Mouse (Mus musculus) spleen, adult 2 months (tissue): Measurements from ENCODE around the gene Lep. TPM values are rescaled to one million over a fixed set of nuclear protein-coding genes. Genes with fewer than 3 reads are reported as not detected.

Source experiments
- DNase-seq, 2 experiments: peaks; one replicate each; pipeline versions ENCODE4 v3.0.0 to v3.0.0-alpha.2; 2012 to 2021; ENCODE audit warnings: low spot score in 2 of 2, low read depth in 1 of 2
- H3K27ac ChIP-seq: fragments of 200-500 bp; 2 replicates; pipeline ENCODE4 v1.5.1; 2012; ENCODE audit warnings: low read length, inconsistent platforms; ENCODE audit not compliant: insufficient read depth
- H3K27me3 ChIP-seq: fragments of 200-500 bp; 2 replicates; pipeline ENCODE4 v1.6.1; 2012; ENCODE audit warnings: mild to moderate bottlenecking, moderate library complexity, low read length, inconsistent platforms; ENCODE audit not compliant: control insufficient read depth, insufficient read depth
- H3K36me3 ChIP-seq: fragments of 200-500 bp; 2 replicates; pipeline ENCODE4 v1.6.1; 2012; ENCODE audit warnings: mild to moderate bottlenecking, low read length, inconsistent platforms; ENCODE audit not compliant: control insufficient read depth, insufficient read depth
- H3K4me1 ChIP-seq: fragments of 200-500 bp; 2 replicates; pipeline ENCODE4 v1.6.1; 2011; ENCODE audit warnings: inconsistent platforms; ENCODE audit not compliant: control insufficient read depth, insufficient read depth, insufficient read length
- H3K4me3 ChIP-seq: fragments of 200-500 bp; 2 replicates; pipeline ENCODE4 v1.5.1; 2011; ENCODE audit warnings: mild to moderate bottlenecking, inconsistent platforms; ENCODE audit not compliant: insufficient read depth, insufficient read length; ENCODE audit errors: extremely low read depth
- CTCF ChIP-seq: fragments of 200-500 bp; IDR thresholded peaks from 2 replicates; pipeline ENCODE4 v1.5.1; 2011; ENCODE audit warnings: mild to moderate bottlenecking, inconsistent platforms; ENCODE audit not compliant: insufficient read depth, insufficient read length, insufficient replicate concordance; ENCODE audit errors: extremely low read depth
- POLR2A ChIP-seq: fragments of 200-500 bp; IDR thresholded peaks from 2 replicates; pipeline ENCODE4 v1.6.1; 2011; ENCODE audit warnings: low read depth, low read length, inconsistent platforms
- WGBS: fragments of 180-500 bp; shearing (Covaris S2); methylation state at CpG from one replicate; pipeline ENCODE4 v1.1.7; 2018; 5-methylcytosine and 5-hydroxymethylcytosine counted together
- polyA plus RNA-seq: library from polyadenylated mRNA; depleted of rRNA; stranded (reverse); fragments of >200 nt; gene quantifications from 2 replicates; pipeline ENCODE4 v1.2.3, GENCODE M21; 2012; rRNA removed

Gene Lep
- polyA plus RNA-seq, 1 experiment: 0.22 TPM

- no peak overlapping the region for H3K27ac ChIP-seq
- no peak overlapping the region for H3K4me3 ChIP-seq
- no peak for DNase-seq
- no peaks in the 10 kb centered on the region for H3K4me1 ChIP-seq
- H3K27me3 ChIP-seq: no peaks in the 10 kb centered on the region
- H3K36me3 ChIP-seq: no peaks in the 10 kb centered on the region
- no peak for TF ChIP-seq POLR2A
- no peak for TF ChIP-seq CTCF
- 76% methylated on average over 7 of the region's 7 CpGs for WGBS
Measured at GRCm38 (mm10) chr6:29117417-29118104, 57.5 kb downstream of the Lep start.

- no peaks in the 10 kb centered on the region for H3K36me3 ChIP-seq
- no peak overlapping the region for H3K4me3 ChIP-seq
- no peak for DNase-seq
- no peaks in the 10 kb centered on the region for H3K27me3 ChIP-seq
- no peaks in the 10 kb centered on the region for H3K4me1 ChIP-seq
- TF ChIP-seq POLR2A (no peak), CTCF (no peak)
- no peak overlapping the region for H3K27ac ChIP-seq
Measured at GRCm38 (mm10) chr6:29118231-29118630, 58.2 kb downstream of the Lep start.

GRCm38 (mm10) chr6:29118963-29119362 lies 58.9 kb downstream of the Lep start:
- H3K4me1 ChIP-seq: no peaks in the 10 kb centered on the region
- H3K36me3 ChIP-seq: no peaks in the 10 kb centered on the region
- 81% methylated on average over 4 of the region's 4 CpGs for WGBS
- H3K27me3 ChIP-seq: no peaks in the 10 kb centered on the region
- DNase-seq: no peak
- H3K4me3 ChIP-seq: no peak overlapping the region
- H3K27ac ChIP-seq: no peak overlapping the region
- no peak for TF ChIP-seq POLR2A
- TF ChIP-seq CTCF: no peak

- TF ChIP-seq POLR2A (no peak), CTCF (no peak)
- H3K27me3 ChIP-seq: no peaks in the 10 kb centered on the region
- WGBS: 92% methylated on average over 13 of the region's 13 CpGs
- no peaks in the 10 kb centered on the region for H3K4me1 ChIP-seq
- H3K27ac ChIP-seq: no peak overlapping the region
- no peak for DNase-seq
- no peak overlapping the region for H3K4me3 ChIP-seq
- peaks cover 4% of the 10 kb centered on the region for H3K36me3 ChIP-seq
Measured at GRCm38 (mm10) chr6:29119990-29120389, 60.0 kb downstream of the Lep start.

Other genes with a start within 250 kb of the Lep start
- 0.53 and 0.56 TPM in 2 replicates for gene Lrrc4, start 228.5 kb upstream of the Lep start, polyA plus RNA-seq
- gene Rbm28, start 104.8 kb downstream of the Lep start, polyA plus RNA-seq: 3.6 and 4.2 TPM in 2 replicates
- gene Prrt4, start 119.4 kb downstream of the Lep start, polyA plus RNA-seq: 0.20 and 0.25 TPM in 2 replicates
- gene Impdh1, start 156.1 kb downstream of the Lep start, polyA plus RNA-seq: 40.7 and 46.7 TPM in 2 replicates
- gene Hilpda, start 212.3 kb downstream of the Lep start, polyA plus RNA-seq: 11.3 and 12.9 TPM in 2 replicates
- 0.40 and 0.82 TPM in 2 replicates for gene Fam71f2, start 219.4 kb downstream of the Lep start, polyA plus RNA-seq